Comparison of ENCODE assay signal across 17 mouse cellular contexts in genomic region chr9:73240188-73240587, GRCm38 (mm10).
DNase-seq lines count a peak whose midpoint lies in the region; ATAC-seq and TF ChIP-seq lines count a peak whose summit lies in the region.
"Had no signal": no experiment of that assay in that cellular context is flagged by ENCODE, and none has a peak within 500 bp of the region (broad histone marks: within the 10 kb centered on the region; RNA-seq: fewer than 3 reads in every experiment).

No protein-coding gene starts in this region.

- H3K4me1 ChIP-seq in lung, postnatal 0 days (ENCODE audit: insufficient read depth, low read depth, low read length) = no peaks in the 10 kb centered on the region
- H3K4me1 ChIP-seq: embryonic facial prominence, embryonic 15.5 days; forebrain, embryonic 12.5 days had no signal

- no peak for TF ChIP-seq CTCF in lung, postnatal 0 days (IDR thresholded peaks at IDR 0.05)

- H3K9me3 ChIP-seq in lung, postnatal 0 days (ENCODE audit: low read length) = no peaks in the 10 kb centered on the region
- H3K9me3 ChIP-seq: embryonic facial prominence, embryonic 15.5 days; forebrain, embryonic 12.5 days; kidney, embryonic 15.5 days had no signal

- ATAC-seq in lung, postnatal 0 days = no peak
- ATAC-seq: hindbrain, postnatal 0 days had no signal

- H3K27ac ChIP-seq in lung, postnatal 0 days (ENCODE audit: low read length) = no peak overlapping the region
- H3K27ac ChIP-seq: embryonic facial prominence, embryonic 15.5 days; forebrain, embryonic 12.5 days; hindbrain, postnatal 0 days; kidney, embryonic 15.5 days; macrophage had no signal

- H3K9ac ChIP-seq in lung, postnatal 0 days (replicated peaks; ENCODE audit: low read depth) = no peak overlapping the region
- H3K9ac ChIP-seq: embryonic facial prominence, embryonic 15.5 days; forebrain, embryonic 12.5 days; kidney, embryonic 15.5 days had no signal

- no peak overlapping the region for H3K4me2 ChIP-seq in lung, postnatal 0 days (replicated peaks; ENCODE audit: low read depth, low read length)
- H3K4me2 ChIP-seq: embryonic facial prominence, embryonic 15.5 days; forebrain, embryonic 12.5 days; kidney, embryonic 15.5 days had no signal

- H3K36me3 ChIP-seq in lung, postnatal 0 days (ENCODE audit: insufficient read depth, low read length) = no peaks in the 10 kb centered on the region
- H3K36me3 ChIP-seq: embryonic facial prominence, embryonic 15.5 days; forebrain, embryonic 12.5 days; kidney, embryonic 15.5 days had no signal

- peak; percentile 4 for DNase-seq in lung, postnatal 0 days (ENCODE audit: low spot score)
- DNase-seq in lung, adult 18-20 months = no peak
- peak; percentile 8 for DNase-seq in ZHBTc4 (ENCODE audit: low read depth, low spot score)
- DNase-seq in monocyte, adult 2 months (ENCODE audit: low read depth in 1 of 2, low spot score in 2 of 2) = peak; percentile 4 to 19
- DNase-seq in adrenal gland, adult 2 months = no peak
- no peak for DNase-seq in heart, adult 9 months (ENCODE audit: low spot score in 2 of 2)
- DNase-seq in right cerebral cortex, postnatal 10 days (ENCODE audit: low spot score in 2 of 2) = no peak
- DNase-seq: adrenal gland, postnatal 25 days; heart, adult 18-20 months; heart, postnatal 10 days; layer of hippocampus, adult 9-11 months; right cerebral cortex, postnatal 4 days had no signal

- H3K27me3 ChIP-seq in lung, postnatal 0 days (replicated peaks; ENCODE audit: insufficient read depth, low read length) = no peaks in the 10 kb centered on the region
- H3K27me3 ChIP-seq: embryonic facial prominence, embryonic 15.5 days; forebrain, embryonic 12.5 days; kidney, embryonic 15.5 days had no signal

- 48% methylated on average over 5 of the region's 5 CpGs for WGBS in lung, postnatal 0 days

- no peak overlapping the region for H3K4me3 ChIP-seq in lung, postnatal 0 days (ENCODE audit: low read depth, low read length)
- H3K4me3 ChIP-seq: embryonic facial prominence, embryonic 15.5 days; forebrain, embryonic 12.5 days; kidney, embryonic 15.5 days had no signal

- no peak for TF ChIP-seq EP300 in lung, postnatal 0 days (IDR thresholded peaks at IDR 0.05)

Comparison
In these comparisons a context has a peak if more than half of its experiments do, and no peak if none do; other contexts are left out.
1. DNase-seq: peak in lung, postnatal 0 days (single experiment), ZHBTc4 (single experiment) and monocyte, adult 2 months (2 of 2); none in lung, adult 18-20 months (0 of 2), adrenal gland, adult 2 months (single experiment), heart, adult 9 months (0 of 2) and right cerebral cortex, postnatal 10 days (0 of 2).